Mouse (Mus musculus): ENCODE measurements around the gene Ror1.

Gene Ror1

DNA sequence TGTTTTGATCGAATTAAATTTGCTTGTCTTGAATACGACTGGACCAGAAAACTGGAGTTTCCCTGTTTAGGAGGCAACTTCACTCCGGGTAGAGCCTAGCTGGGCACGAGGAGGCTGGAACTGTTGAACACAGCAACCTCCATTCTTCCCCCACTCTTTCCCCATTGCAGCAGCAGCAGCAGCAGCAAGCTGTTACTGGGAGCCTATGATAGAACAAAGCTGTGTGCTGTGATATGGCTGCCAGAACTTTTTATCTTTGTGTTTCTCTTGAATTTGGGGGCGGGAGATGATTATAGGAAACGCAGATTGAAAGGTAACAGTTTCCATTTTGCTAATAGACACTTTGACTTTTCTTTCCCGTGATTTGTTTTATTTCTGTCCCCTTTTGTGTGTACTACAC is 70.2 kb downstream of the Ror1 start:
- no peak for DNase-seq (ENCODE audit: low read depth)

GRCm38 (mm10) chr4:100166871-100167270 is 71.3 kb downstream of the Ror1 start:
- no peak for DNase-seq (ENCODE audit: low read depth)

DNA sequence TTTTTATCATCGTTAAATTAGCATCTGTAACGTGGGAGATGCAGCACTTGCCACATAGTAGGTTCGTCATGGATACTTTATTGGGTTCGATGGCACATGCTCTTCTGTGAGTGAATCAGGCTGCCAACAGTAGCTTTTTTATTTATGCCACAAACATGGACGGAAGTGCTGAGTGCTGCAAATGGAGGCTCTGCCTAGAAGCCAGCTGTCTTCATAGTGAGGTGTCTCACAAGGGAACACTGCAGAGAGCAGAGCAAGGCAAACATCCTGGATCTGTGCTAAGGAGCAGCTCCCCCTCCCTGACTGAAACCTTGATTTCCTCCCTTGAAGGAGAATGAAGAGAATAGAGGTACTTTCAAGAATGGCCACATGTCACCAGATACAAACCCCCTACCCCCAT is 74.1 kb downstream of the Ror1 start:
- DNase-seq (ENCODE audit: low read depth): no peak

DNA sequence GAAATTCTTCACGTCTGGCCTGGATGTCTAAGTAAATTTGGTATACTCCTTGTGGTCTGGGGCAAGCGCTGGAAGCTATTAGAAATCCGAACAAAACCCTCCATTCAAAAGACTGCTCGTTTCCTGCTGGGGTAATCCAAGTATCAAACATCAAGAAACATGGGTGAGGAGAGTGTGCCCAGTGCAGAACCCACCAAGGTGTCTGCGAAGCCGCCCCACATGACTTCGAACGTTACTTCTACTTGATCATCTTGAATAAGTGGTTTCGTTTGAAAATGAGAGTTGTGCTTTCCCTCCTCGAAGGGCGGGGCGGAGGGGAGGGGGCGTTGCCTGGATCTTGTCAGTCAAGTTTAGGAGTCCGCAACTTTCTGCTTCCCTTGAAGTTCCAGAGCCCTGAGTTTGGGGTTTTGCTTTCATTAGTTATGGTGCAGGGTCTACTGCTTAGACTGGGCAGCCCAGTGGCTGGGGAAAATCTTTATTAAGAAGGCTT is 74.6 kb downstream of the Ror1 start:
- DNase-seq (ENCODE audit: low read depth): no peak

DNA sequence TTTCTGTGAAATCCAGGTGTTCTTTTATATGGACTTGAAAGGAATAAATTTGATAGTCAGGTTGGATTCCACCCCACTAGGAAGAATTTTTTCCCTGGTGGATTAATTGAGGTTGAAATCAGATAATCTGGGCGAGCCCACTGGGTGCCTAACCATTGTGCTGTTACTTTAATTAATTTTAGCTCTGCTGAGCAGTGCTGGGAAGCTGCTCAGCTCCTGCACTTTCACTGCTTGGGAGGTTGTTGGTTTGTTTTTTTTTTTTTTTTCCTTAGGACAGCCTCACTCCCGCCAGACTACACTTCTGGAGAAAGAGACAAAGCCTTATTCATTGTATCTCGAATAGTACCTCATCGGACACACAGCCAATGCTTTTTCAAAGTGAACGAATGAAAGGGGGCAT is 75.2 kb downstream of the Ror1 start:
- DNase-seq (ENCODE audit: low read depth): no peak

DNA sequence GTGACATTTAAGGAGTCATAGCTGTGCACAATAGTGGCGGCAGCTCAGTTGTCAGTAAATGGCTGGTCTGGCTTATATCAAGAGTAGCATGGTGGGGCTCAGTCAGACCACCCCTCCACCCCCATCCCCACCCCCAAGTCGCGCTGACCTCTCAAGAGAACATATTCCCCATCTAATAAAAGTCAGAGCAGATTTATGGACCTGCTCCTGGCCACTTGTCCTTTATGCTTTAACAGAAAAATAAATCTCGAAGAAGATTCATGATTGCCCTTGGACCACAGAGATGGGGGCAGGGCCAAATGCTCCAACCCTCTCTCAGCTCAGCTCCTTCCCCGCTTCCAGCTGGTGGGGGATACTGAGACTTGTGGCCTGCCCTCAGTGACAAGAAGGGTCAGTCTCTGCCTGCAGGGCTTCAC is 75.9 kb downstream of the Ror1 start:
- no peak for DNase-seq (ENCODE audit: low read depth)

DNA sequence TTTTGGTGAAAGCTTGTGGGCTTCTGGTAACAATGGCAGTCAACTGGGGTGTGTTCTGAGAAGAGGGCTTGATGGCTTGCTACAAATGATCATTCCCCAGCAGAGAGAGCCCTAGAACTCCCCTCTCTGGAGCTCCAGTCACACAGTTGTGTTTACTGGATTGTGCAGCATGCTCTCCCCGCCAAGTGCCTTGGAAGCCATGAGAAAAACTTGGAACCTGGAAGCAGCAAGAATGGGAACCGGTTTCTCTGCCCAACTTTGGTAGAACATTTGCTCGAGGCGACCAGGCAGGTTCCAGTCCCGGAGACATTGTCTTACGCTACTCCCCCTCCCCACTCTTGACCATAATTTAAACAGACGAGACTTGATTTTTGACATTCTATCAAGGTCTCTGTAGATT is 80.0 kb downstream of the Ror1 start:
- DNase-seq (ENCODE audit: low read depth): no peak

DNA sequence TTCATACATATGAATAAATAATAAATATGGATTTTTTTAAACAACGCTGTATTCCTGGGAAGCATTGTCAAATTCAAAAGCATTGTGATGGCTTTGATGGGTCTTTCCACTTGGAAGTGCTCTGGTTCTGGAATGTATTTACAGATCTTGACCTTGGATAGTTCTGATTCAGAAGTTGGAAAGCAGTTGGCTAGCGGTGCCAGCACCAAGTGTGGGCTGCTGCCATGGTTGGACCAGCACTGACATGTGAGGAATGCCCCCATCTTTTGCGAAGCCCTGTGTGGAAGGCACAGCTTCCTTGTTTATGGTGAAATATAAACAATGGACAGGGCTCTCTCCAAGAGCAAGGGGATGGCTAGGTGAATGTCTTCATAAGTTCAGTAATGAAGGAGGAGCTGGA is 82.7 kb downstream of the Ror1 start:
- no peak for DNase-seq (ENCODE audit: low read depth)

GRCm38 (mm10) chr4:100181676-100182075 is 86.1 kb downstream of the Ror1 start:
- DNase-seq (ENCODE audit: low read depth): no peak

- no peak for DNase-seq (ENCODE audit: low read depth)
Measured at GRCm38 (mm10) chr4:100186781-100187180, 91.2 kb downstream of the Ror1 start.

DNA sequence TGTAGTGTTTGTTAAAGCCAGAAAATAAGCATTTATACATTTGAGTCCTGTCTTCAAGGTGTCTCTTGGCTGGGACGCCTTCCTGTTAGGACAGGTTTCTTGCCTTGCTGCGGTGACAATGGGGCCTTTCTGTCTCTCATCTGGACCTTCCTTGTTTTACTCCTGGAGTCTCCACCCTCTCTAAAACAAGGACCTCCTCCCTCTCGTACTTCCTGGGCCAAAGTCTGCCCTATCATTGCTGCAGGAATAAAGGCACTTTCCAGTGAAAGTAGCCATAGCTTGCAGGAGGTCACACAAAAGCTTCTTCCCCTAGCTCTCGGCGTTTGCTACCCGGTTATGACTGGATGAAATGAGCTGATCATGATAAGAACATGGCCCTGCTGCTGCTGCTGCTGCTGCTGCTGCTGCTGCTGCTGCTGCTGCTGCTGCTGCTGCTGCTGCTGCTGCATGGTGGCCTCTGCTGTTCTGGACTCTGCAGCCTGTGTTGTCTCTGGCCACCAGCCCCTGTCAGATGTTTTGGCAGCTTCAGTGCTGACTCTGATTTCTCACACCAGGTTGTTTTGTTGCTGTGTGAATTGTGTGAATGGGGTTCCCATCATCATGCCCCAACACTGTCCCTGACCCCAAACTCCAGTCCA is 92.1 kb downstream of the Ror1 start:
- no peak for DNase-seq (ENCODE audit: low read depth)

- no peak for DNase-seq (ENCODE audit: low read depth)
Measured at GRCm38 (mm10) chr4:100188201-100188699, 92.7 kb downstream of the Ror1 start.

DNA sequence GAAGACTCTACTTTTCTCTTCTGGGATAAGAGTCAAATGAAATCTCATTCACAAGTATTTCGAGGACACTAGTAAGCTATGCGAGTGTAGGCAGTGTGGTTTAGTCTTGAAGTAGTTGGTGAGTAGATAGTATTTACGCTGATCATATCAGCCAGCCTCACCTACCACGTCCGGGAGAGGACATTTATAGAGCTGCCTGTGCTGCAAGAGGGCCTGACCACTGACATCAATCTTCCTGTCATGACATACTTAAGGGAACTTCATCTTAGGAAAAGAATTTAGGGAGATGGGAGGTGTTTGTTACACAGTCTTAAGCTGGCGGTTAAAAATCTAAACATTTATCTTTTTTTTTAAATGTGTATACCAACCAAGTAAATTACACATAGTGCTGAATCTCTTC is 95.9 kb downstream of the Ror1 start:
- no peak for DNase-seq (ENCODE audit: low read depth)

DNA sequence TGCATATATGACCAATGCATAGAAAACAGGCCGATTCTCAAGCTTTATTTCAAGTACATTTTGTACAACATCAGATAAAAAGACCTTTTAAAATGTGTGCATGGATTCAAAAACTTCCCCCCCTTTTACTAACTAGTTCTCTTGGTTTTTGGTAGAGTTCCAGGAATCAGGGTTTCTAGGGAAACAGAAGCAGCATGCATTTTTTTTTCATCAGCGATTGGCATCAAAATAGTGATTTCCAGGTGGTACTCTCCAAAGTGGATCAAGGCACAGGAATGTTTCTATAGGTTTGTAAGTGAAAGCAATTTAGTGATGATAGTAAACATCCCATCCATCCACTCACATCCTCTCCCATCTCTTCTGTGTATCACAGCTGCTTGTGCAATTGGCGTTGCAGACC is 98.5 kb downstream of the Ror1 start:
- no peak for DNase-seq (ENCODE audit: low read depth)

DNA sequence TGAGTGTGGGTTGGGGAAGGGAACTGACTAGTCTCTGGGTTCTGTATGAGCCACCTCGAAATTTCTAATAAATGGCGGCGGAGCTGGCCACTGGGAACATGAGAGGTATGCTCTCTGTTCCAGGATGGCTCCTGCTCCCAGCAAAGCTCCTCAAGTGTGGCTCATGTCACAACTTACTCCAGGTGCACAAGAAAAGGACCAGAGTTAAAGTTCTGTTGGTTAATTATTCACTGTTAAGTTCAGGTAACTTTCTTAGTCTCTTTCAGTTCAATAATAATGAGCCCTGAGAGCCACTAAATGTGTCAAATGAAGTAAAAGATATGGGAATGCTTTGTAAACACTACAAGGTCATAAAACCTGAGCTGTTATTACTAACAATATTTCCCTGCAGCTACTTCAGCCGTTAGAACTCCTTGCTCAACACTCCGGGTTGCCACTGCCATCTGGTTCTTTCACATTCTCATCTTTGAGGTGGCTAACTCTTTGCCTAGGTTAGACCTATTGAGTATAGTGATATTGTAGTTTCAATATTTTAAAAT is 100.7 kb downstream of the Ror1 start:
- DNase-seq (ENCODE audit: low read depth): no peak

DNA sequence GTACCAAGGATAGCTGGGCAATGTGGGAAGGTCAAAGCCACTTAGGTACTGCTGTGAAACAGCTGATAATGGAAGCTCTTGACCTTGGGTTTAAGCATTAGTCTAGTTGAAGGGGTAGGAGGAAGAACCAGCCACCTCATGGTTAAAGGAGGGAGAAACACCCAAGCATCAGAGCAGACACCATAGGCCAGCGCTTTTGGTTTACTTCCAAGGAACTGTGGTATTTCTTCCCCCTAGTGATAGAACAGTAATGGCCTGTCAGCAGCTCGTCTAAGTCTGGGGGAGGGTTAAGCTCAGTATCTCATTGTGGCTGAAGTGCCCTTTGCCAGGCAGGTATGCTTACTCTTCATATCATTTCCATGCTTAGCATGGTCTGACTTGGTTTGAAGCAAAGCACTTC is 102.7 kb downstream of the Ror1 start:
- DNase-seq (ENCODE audit: low read depth): no peak

- DNase-seq (ENCODE audit: low read depth): no peak
Measured at GRCm38 (mm10) chr4:100201322-100201721, 105.7 kb downstream of the Ror1 start.

- no peak for DNase-seq (ENCODE audit: low read depth)
Measured at GRCm38 (mm10) chr4:100203066-100203465, 107.5 kb downstream of the Ror1 start.

- DNase-seq (ENCODE audit: low read depth): no peak
Measured at GRCm38 (mm10) chr4:100203688-100204087, 108.1 kb downstream of the Ror1 start.

DNA sequence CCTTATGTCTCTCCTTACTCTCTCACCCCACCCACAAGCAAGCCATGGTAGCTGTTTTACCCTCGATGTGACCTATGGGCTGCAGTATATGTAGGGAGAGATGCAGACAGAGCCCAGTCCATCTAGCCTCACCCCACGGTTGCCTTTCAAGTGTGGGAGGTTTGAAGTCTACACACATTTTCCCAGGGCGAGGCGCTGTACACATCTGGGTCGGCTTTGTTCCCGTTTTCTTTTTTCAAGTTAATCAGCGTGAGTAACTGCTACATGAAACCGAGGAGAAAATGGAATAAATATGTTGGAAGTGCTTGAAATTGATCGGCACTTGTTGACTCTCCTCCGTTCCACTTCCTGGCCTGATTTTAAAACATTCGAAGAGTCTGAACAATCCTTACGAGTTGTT is 108.8 kb downstream of the Ror1 start:
- no peak for DNase-seq (ENCODE audit: low read depth)

DNA sequence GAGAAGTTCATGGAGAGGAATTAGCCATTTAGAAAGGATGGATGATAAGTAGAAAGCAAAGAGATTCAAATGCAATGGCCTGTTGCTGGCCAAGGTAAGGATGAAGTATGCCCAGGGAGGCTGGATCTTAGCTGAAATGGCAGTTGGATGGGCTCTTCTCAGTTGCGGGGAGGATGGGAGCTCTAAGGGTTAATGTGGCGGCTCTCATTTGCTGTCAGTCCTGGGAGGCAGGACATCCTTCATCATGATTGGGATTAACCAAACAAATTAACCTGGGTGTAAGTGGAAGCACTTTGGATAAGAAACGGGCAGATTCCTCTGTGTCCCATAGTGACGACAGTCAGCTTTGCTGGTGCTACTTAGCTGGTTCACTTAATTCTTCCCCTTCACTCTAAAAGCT is 112.5 kb downstream of the Ror1 start:
- no peak for DNase-seq (ENCODE audit: low read depth)

DNA sequence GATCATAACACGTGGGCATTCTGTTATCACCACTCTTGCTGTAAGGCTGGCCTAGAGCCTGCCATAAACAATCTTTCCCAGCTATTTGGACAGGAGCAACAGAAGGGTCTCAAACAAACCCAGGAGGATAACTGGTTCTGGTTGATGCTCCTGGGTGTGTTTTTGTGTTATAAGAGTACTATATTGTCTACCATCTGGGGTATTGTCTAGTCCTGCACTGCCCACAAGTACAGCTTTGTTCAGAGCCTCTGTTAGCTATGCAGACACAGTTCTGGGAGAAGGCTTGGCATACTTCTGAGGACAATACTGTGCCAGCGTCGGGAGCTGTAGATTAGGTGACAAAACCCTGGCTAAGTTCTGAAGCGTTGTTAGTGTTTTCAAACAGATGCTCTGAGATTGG is 113.5 kb downstream of the Ror1 start:
- no peak for DNase-seq (ENCODE audit: low read depth)

DNA sequence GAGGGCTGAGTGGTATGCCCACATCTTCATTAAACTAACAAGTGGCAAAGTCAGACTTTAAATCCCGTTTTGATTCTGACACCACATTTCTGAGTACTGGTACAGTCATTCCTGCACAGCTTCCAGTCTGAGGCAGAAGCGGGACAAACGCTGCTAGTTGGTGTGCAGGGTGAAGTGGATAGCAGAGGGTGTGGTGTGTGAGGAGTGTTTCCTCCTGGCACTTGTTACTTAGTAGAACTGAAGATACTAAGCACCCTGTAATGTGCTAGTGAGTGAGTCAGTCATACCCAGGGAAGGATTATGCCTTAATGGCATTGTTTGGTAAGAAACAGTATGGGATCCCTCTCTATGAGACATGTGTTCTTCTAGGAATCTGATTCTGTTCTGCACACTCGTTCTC is 115.7 kb downstream of the Ror1 start:
- DNase-seq (ENCODE audit: low read depth): no peak
